Mouse (Mus musculus): ENCODE measurements around the gene Akap8.

DNA sequence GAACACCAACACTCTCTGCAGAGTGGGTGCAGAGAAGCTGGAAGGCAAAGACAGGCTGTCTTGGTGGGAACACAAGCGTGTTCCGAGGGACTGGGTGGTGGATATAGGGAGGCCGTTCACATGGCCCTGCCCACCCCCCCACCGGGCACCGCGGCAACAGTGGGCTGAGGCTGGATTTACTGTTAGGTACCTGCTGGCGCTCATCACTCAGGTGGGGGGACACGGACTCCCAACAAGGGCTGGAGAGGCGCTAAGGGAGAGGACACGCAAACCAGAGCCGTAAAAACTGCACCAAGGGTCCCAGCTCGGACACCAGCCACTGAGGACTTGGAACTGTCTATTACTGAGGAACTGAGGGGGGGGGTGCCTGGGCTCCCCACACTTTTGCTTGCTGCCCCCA, 13.9 kb upstream of the Akap8 start:
- no peak for TF ChIP-seq POLR2A (IDR thresholded peaks at IDR 0.05; ENCODE audit: insufficient read length, low read depth)
- TF ChIP-seq POLR2AphosphoS2 (IDR thresholded peaks at IDR 0.05; ENCODE audit: insufficient read length, low read depth), result no peak
- no peak for TF ChIP-seq USF1 (IDR thresholded peaks at IDR 0.05; ENCODE audit: low read depth)
- no peak for TF ChIP-seq TCF12 (IDR thresholded peaks at IDR 0.05; ENCODE audit: insufficient read depth, poor library complexity, severe bottlenecking)
- TF ChIP-seq MAX (IDR thresholded peaks at IDR 0.05; ENCODE audit: low read depth), result no peak

Data from myocyte (in vitro differentiated cells).